Mouse (Mus musculus): Measurements from ENCODE around the gene Mettl7a1. TPM values are rescaled to one million over a fixed set of nuclear protein-coding genes. Genes with fewer than 3 reads are reported as not detected.
"Not testable (repeated sequence)": the region's sequence is repeated elsewhere in the genome, so short reads cannot be mapped to it uniquely, and the experiment has no call there.

The Mettl7a1 gene
- polyA plus RNA-seq, 1 experiment from 2014 or later, result 2.7 TPM

GRCm38 (mm10) chr15:100325235-100325634, 21.3 kb downstream of the Mettl7a1 start:
- Histone ChIP-seq H3K9ac (ENCODE audit: low read depth, low read length) (no peak overlapping the region), H3K9me3 (replicated peaks; ENCODE audit: control insufficient read depth, low read length) (no peaks in the 10 kb centered on the region), H3K4me2 (no peak overlapping the region), H3K27ac (ENCODE audit: low read depth, low read length) (no peak overlapping the region), H3K27me3 (ENCODE audit: control insufficient read depth, insufficient read depth, low read length) (no peaks in the 10 kb centered on the region), H3K36me3 (ENCODE audit: control insufficient read depth, insufficient read depth, low read length) (no peaks in the 10 kb centered on the region), H3K4me3 (ENCODE audit: low read depth, low read length) (no peak overlapping the region), H3K4me1 (ENCODE audit: control insufficient read depth, insufficient read depth, low read length) (no peaks in the 10 kb centered on the region)
- ATAC-seq (replicated peaks; ENCODE audit: insufficient number of reproducible peaks, low FRiP score, low TSS enrichment), result no peak
- WGBS (ENCODE audit: insufficient replicate concordance), result 85% methylated on average over 3 of the region's 3 CpGs

- not testable (repeated sequence) for H3K4me3 ChIP-seq (ENCODE audit: low read depth, low read length); H3K4me1 ChIP-seq (ENCODE audit: control insufficient read depth, insufficient read depth, low read length); H3K36me3 ChIP-seq (ENCODE audit: control insufficient read depth, insufficient read depth, low read length); ATAC-seq (replicated peaks; ENCODE audit: insufficient number of reproducible peaks, low FRiP score, low TSS enrichment); H3K9me3 ChIP-seq (replicated peaks; ENCODE audit: control insufficient read depth, low read length); H3K27me3 ChIP-seq (ENCODE audit: control insufficient read depth, insufficient read depth, low read length); H3K9ac ChIP-seq (ENCODE audit: low read depth, low read length); H3K27ac ChIP-seq (ENCODE audit: low read depth, low read length); H3K4me2 ChIP-seq
- 58% methylated on average over 3 of the region's 4 CpGs for WGBS (ENCODE audit: insufficient replicate concordance)
These were observed 24.1 kb downstream of the Mettl7a1 start for GRCm38 (mm10) chr15:100328089-100328488.

GRCm38 (mm10) chr15:100329336-100329735, 25.4 kb downstream of the Mettl7a1 start:
- H3K27me3 ChIP-seq (ENCODE audit: control insufficient read depth, insufficient read depth, low read length); H3K4me3 ChIP-seq (ENCODE audit: low read depth, low read length); ATAC-seq (replicated peaks; ENCODE audit: insufficient number of reproducible peaks, low FRiP score, low TSS enrichment); H3K27ac ChIP-seq (ENCODE audit: low read depth, low read length); H3K36me3 ChIP-seq (ENCODE audit: control insufficient read depth, insufficient read depth, low read length); H3K4me2 ChIP-seq; H3K4me1 ChIP-seq (ENCODE audit: control insufficient read depth, insufficient read depth, low read length); H3K9ac ChIP-seq (ENCODE audit: low read depth, low read length); H3K9me3 ChIP-seq (replicated peaks; ENCODE audit: control insufficient read depth, low read length): not testable (repeated sequence)
- WGBS (ENCODE audit: insufficient replicate concordance), result 82% methylated on average over 10 of the region's 10 CpGs

GRCm38 (mm10) chr15:100330739-100331138, 26.8 kb downstream of the Mettl7a1 start:
- Histone ChIP-seq H3K36me3 (ENCODE audit: control insufficient read depth, insufficient read depth, low read length) (no peaks in the 10 kb centered on the region), H3K4me2 (no peak overlapping the region), H3K9me3 (replicated peaks; ENCODE audit: control insufficient read depth, low read length) (no peaks in the 10 kb centered on the region), H3K4me3 (ENCODE audit: low read depth, low read length) (no peak overlapping the region), H3K9ac (ENCODE audit: low read depth, low read length) (no peak overlapping the region), H3K27me3 (ENCODE audit: control insufficient read depth, insufficient read depth, low read length) (no peaks in the 10 kb centered on the region), H3K4me1 (ENCODE audit: control insufficient read depth, insufficient read depth, low read length) (no peaks in the 10 kb centered on the region), H3K27ac (ENCODE audit: low read depth, low read length) (no peak overlapping the region)
- ATAC-seq (replicated peaks; ENCODE audit: insufficient number of reproducible peaks, low FRiP score, low TSS enrichment), result no peak
- 86% methylated on average over 7 of the region's 7 CpGs for WGBS (ENCODE audit: insufficient replicate concordance)

GRCm38 (mm10) chr15:100332077-100332961, 28.4 kb downstream of the Mettl7a1 start:
- not testable (repeated sequence) for H3K9me3 ChIP-seq (replicated peaks; ENCODE audit: control insufficient read depth, low read length); H3K27me3 ChIP-seq (ENCODE audit: control insufficient read depth, insufficient read depth, low read length); H3K36me3 ChIP-seq (ENCODE audit: control insufficient read depth, insufficient read depth, low read length); H3K27ac ChIP-seq (ENCODE audit: low read depth, low read length); H3K9ac ChIP-seq (ENCODE audit: low read depth, low read length); ATAC-seq (replicated peaks; ENCODE audit: insufficient number of reproducible peaks, low FRiP score, low TSS enrichment); H3K4me3 ChIP-seq (ENCODE audit: low read depth, low read length); H3K4me1 ChIP-seq (ENCODE audit: control insufficient read depth, insufficient read depth, low read length); H3K4me2 ChIP-seq
- 18% methylated on average over 1 of the region's 10 CpGs for WGBS (ENCODE audit: insufficient replicate concordance)

GRCm38 (mm10) chr15:100334629-100335028, 30.7 kb downstream of the Mettl7a1 start, which contains the start of gene Mettl7a3:
Gene Mettl7a3 (plus strand): TSS chr15:100334929.
- Histone ChIP-seq H3K4me1 (ENCODE audit: control insufficient read depth, insufficient read depth, low read length) (no peaks in the 10 kb centered on the region), H3K36me3 (ENCODE audit: control insufficient read depth, insufficient read depth, low read length) (no peaks in the 10 kb centered on the region), H3K9me3 (replicated peaks; ENCODE audit: control insufficient read depth, low read length) (no peaks in the 10 kb centered on the region), H3K4me2 (no peak within 1 kb of the TSS), H3K27me3 (ENCODE audit: control insufficient read depth, insufficient read depth, low read length) (no peaks in the 10 kb centered on the region), H3K4me3 (ENCODE audit: low read depth, low read length) (no peak within 1 kb of the TSS), H3K27ac (ENCODE audit: low read depth, low read length) (no peak within 1 kb of the TSS), H3K9ac (ENCODE audit: low read depth, low read length) (no peak within 1 kb of the TSS)
- no peak for ATAC-seq (replicated peaks; ENCODE audit: insufficient number of reproducible peaks, low FRiP score, low TSS enrichment)
- WGBS (ENCODE audit: insufficient replicate concordance), result 81% methylated on average over 10 of the region's 10 CpGs

- H3K9me3 ChIP-seq (replicated peaks; ENCODE audit: control insufficient read depth, low read length); H3K27me3 ChIP-seq (ENCODE audit: control insufficient read depth, insufficient read depth, low read length); H3K27ac ChIP-seq (ENCODE audit: low read depth, low read length); H3K9ac ChIP-seq (ENCODE audit: low read depth, low read length); ATAC-seq (replicated peaks; ENCODE audit: insufficient number of reproducible peaks, low FRiP score, low TSS enrichment); H3K36me3 ChIP-seq (ENCODE audit: control insufficient read depth, insufficient read depth, low read length); H3K4me2 ChIP-seq; H3K4me3 ChIP-seq (ENCODE audit: low read depth, low read length); H3K4me1 ChIP-seq (ENCODE audit: control insufficient read depth, insufficient read depth, low read length): not testable (repeated sequence)
These were observed 33.4 kb downstream of the Mettl7a1 start for GRCm38 (mm10) chr15:100337328-100337727.

GRCm38 (mm10) chr15:100337847-100338246, 33.9 kb downstream of the Mettl7a1 start:
- not testable (repeated sequence) for H3K4me1 ChIP-seq (ENCODE audit: control insufficient read depth, insufficient read depth, low read length); H3K27ac ChIP-seq (ENCODE audit: low read depth, low read length); H3K27me3 ChIP-seq (ENCODE audit: control insufficient read depth, insufficient read depth, low read length); H3K9ac ChIP-seq (ENCODE audit: low read depth, low read length); H3K4me2 ChIP-seq; H3K9me3 ChIP-seq (replicated peaks; ENCODE audit: control insufficient read depth, low read length); H3K4me3 ChIP-seq (ENCODE audit: low read depth, low read length); H3K36me3 ChIP-seq (ENCODE audit: control insufficient read depth, insufficient read depth, low read length)
- WGBS (ENCODE audit: insufficient replicate concordance), result 36% methylated on average over 10 of the region's 10 CpGs
- ATAC-seq (replicated peaks; ENCODE audit: insufficient number of reproducible peaks, low FRiP score, low TSS enrichment), result 0 out of 2 replicates have a peak, but pooled peaks have one; percentile 14

Measured in heart, embryonic 11.5 days (tissue).